Mouse (Mus musculus): Measurements from ENCODE around the gene Zbtb32.

- TF ChIP-seq POLR2A (IDR thresholded peaks at IDR 0.05; ENCODE audit: borderline replicate concordance, low read depth, low read length), result no peak
- no peak for TF ChIP-seq CTCF (IDR thresholded peaks at IDR 0.05; ENCODE audit: low read depth, low read length)
These were observed 11.3 kb upstream of the Zbtb32 start for GRCm38 (mm10) chr7:30610043-30610442.

Data from bone marrow macrophage, adult 2 months (primary cell).